Mouse (Mus musculus) left cerebral cortex, adult 11 months (tissue): ENCODE results near the gene Adpgk.

ENCODE experiments used
- DNase-seq: peaks from one replicate; pipeline ENCODE4 v3.0.0; 2022; ENCODE audit warnings: low spot score

The Adpgk gene

GRCm38 (mm10) chr9:59290957-59291687, at the start of gene Adpgk:
Gene Adpgk (plus strand): TSS chr9:59291558.
- peak; percentile 97 for DNase-seq

GRCm38 (mm10) chr9:59245181-59245580, 46.2 kb upstream of the Adpgk start:
- no peak for DNase-seq

DNA sequence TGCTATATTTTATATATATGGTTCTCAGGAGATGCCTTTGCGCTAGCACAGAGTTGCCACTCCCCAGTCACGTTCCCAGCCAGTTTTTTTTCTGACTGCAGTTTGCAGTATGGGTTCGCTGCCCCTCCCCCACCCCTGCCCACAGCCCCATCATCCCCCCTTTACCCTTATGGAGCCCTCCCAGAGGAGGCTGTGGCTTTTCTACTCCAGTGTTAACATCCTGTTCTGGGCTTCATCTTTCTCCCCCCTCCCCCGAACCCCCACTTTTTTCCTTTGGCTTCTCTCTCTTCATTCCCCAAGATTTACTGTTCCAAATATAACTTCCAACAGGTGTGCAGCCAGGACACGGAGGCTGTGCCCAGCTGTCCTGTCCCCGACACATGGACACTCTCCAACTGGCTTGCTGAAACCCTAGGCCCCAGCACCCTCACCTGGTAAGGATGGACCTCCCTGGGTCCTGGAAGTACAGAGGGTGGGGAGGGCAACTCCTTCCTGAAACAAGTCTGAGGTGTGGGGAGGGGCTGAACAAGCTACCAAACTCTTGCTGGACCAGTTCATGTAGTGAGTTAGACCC, 44.8 kb upstream of the Adpgk start:
- no peak for DNase-seq

- DNase-seq = no peak
Measured at GRCm38 (mm10) chr9:59249359-59249758, 42.0 kb upstream of the Adpgk start.

DNA sequence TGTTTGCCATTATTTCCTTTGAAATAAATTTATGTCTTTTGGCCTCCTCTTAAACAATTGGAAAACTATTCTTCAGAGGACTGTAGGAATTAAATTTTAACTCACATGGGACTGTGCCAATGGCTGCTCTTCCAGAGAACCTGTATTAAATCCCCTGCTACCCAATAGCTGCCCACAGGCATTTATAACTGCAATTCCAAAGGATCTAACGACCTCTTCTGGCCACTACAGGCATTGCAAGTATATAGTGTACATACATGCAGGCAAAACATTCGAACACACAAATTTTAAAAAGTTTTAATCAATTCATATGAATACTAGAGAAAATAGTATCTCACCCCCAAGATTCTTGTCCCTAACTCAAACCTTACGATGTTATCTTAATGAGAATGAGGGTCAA, 41.1 kb upstream of the Adpgk start:
- DNase-seq = no peak

DNA sequence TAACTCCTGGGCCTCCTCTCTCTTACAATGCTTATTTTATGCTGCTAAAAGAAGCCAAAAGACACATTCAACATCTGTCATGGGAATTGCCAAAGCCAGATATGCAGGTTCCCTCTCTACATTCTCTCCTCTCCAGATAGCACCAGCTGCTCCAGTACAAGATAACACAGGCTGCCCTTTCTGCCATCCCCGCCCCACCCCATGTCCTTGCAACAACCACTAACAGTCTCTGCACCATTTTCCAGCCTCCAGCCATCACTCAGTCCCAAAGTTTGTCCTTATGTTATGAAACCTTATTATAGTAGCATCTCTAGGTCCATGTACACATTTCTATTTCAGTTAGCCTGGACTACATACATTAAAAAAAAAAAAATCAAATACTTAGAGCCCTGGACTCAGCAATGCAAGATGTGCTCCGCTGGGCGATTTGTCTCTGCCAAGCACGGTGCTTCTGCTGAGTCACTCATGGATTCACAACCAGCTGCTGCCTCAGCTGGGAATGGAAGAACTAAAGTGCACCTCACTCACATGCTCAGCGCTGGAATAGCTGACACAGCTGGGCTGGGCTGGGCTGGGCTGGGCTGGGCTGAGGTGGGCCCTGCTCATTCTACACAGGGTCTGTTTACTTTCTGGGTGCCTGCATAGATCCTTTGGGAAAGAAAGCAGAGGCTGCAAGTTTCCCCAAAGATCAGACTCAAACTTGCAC, 36.5 kb upstream of the Adpgk start:
- DNase-seq = no peak

DNA sequence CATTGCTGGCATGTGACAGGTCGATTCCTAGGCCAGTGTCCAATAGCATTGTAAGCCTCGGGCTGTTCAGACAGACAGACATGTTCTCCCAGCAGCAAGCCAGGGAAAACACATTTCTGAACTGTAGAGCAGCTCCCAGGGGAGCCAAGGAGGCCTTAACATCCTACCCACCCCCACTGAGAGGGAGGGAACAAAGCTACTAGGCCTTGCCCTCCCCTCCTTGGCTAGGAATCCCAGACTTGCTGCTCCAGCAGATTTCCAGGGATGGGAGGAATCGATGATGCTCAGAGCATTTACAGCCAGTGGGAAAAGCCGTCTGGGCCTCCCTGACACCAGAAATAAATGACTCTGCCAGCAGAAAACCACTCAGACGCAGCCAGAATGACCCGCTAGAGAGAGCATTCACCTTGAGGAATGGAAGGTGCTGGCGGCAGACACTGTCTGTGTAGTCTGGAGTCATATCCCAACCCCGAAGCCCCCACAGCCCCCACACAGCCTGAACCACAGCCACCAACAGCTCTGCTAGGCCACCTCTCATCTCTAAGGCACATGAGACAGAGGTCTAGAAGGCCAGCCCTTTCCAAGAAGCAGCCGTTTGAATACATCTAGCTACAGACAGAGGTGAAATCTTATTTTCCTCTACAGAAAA, 31.4 kb upstream of the Adpgk start:
- DNase-seq = no peak

GRCm38 (mm10) chr9:59266332-59266731, 25.0 kb upstream of the Adpgk start:
- no peak for DNase-seq

GRCm38 (mm10) chr9:59269728-59270127, 21.6 kb upstream of the Adpgk start:
- DNase-seq = peak; percentile 56

DNA sequence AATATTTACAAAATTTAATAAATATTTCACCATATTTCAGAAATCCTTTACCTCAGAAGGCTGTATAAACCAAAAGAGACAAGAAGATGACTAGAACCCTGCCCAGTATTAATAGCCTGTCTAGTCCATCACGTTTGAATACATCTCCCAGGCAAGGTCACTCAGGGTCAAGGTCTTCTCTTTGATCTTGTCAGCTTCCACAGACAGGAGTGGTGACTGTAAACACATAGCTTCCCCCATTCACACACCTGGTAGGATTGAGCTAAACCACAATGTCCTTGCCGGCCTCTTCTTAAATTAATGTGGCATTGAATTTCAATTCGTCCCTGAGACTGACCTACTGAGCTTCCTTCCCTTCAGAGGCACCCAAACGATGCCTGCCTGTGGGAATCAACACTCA, 20.3 kb upstream of the Adpgk start:
- DNase-seq = no peak

DNA sequence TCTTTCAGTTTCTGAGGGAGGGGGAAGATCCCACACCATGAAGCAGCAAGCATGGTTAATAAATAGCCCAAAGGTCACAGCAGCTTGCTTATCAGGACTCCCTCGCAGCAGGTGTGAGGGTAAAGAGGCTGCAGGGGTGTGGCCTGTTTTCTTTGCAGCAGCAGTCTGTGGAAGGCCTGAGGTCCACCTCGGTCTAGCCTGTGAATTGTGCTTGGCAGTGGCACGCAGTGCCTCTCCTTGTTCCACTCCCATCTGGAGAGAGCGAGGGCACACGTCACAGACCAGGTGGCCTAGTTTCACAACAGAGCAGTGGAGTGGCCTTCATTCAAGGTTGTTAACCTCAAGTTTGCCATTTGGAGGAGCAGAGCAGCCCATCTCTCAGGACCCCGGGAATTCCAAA, 19.6 kb upstream of the Adpgk start:
- DNase-seq = no peak

GRCm38 (mm10) chr9:59273199-59273598, 18.2 kb upstream of the Adpgk start:
- DNase-seq = no peak

DNA sequence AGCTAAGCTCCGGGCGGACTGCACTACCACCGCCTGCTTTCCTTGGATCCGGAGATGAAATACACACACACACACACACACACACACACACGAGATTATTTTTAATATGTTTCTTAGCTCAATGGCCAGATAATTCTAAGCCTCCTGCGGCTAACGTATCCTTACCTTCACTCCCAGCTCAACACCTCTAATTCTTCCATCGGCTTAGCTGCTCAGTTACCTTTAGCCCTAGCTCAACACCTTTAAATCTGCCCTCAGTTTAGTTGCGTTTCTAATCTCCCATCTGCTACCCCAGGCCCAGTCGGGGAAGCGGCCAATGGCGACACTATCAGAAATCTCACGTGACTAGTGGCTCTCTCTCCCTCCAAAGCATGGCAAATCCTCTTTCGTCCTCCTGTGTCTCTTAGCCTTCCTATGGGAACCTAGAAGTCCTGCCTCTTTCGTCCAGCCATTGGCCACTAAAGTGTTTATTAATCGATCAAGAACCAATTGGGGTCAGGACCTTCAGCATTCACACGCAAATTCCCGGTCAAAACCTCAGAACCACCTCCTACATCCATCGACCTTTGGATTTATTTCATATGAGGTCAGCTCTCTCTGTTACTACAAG, 16.4 kb upstream of the Adpgk start:
- no peak for DNase-seq

DNA sequence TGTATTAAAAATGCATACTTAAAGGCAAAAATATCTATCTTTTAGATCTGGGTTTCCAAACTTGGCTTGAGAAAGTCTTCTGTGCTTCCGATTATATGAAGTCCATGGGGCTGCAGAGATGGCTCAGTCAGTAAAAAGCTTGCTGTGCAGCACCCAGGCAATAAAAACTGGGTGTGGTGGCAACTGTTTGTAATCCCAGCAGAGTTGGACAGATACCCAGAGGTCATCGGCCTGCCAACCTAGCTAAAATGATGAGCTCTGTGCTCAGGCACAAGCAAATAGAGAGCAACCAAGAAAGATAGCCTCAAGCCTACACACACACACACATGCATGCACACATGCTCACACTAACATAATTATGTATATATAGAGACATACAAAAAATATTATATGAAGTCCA, 13.2 kb upstream of the Adpgk start:
- no peak for DNase-seq

GRCm38 (mm10) chr9:59278694-59279093, 12.7 kb upstream of the Adpgk start:
- no peak for DNase-seq

- DNase-seq = no peak
Measured at GRCm38 (mm10) chr9:59280888-59281287, 10.5 kb upstream of the Adpgk start.

DNA sequence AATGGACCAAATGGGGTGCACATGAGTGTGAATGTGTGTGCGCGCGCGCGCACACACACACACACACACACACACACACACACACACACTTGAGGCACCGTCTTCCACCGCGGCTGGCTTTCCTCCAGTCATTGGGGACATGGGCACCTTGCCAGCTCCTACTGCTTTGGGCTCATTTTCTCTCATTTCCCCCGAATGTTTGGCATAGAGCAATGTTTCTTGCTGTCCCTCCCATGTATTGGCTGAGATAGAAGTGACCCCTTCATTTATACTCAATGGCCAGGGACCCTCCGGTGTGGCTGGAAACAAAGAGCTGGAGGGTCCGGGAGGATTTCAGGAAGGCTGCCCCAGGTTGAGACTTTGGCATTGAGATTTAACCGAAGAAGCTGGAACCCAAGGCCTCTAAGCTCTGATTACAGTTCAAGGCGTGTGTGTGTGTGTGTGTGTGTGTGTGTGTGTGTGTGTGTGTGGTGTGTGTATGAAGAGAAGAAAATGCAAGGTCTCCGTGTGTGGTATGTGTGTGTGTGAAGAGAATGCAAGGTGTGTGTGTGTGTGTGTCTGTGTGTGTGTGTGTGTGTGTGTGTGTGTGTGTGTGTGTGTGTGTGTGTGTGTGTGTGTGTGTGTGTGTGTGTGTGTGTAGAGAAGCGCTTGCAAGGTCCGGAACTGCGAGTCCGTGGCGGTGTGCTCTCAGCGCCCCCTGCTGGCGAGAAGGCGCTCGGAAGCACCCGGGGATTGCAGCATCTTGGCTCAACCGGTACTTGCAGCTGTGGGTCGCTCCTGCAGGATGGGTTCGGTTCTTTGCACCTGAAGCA, 9.3 kb upstream of the Adpgk start:
- DNase-seq = peak; percentile 68

- no peak for DNase-seq
Measured at GRCm38 (mm10) chr9:59282683-59282986, 8.7 kb upstream of the Adpgk start.

- no peak for DNase-seq
Measured at GRCm38 (mm10) chr9:59285614-59286013, 5.7 kb upstream of the Adpgk start.

DNA sequence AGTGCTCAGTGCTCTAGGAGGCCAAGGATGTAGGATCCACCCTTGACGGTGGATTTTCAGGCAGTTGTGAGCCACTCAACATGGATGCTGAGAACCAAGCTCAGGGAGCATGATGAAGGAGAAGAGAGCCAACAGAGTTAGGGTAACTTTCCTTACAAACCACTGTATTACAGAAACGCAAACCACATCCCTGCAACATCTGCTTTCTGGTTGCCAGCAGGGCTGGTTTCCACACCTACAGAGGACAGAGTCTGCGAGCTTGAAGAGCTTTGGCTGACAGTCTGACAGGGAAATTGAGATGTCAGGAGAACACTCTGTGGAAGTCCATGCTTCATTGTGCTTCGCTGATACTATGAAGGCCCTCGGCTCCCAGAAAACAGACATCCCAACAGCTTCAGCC, 3.3 kb upstream of the Adpgk start:
- DNase-seq = no peak

DNA sequence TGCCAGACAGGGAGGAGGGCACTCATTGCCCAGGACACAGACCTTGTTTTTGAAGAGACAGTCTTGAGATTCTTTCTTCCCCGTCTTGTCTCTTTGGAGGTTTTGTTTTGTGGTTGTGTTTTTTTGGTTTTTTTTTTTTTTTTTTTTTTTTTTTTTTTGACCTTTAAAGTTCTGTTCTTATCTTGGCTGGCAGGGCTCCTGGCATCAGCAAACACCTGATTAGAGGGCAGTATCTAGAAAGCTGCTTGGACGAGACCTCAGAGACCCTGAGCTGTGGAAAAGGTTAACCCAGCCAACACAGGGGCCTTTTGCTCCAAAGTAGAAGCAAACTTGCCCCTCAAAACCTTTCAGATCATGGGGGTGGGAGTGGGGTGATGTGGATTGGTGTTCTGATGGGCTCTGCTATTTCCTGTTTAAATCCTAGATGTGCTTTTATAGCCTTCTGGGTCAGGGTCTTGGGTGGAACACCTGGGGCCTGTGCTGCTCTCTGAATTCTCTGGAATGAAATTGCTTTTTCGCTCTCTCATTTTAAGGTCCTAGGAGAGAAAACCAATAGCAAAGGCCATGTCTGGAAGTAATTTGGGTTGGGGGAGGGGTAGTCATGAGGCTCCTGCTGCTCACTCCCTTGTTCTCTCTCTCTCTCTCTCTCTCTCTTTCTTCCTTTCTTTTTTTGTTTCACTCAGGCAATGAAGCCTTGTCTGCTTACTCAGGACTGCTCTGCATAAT, 2.5 kb upstream of the Adpgk start:
- DNase-seq = no peak
